Comparison of ENCODE assay signal across 27 mouse cellular contexts in genomic region chr16:72223860-72224259, GRCm38 (mm10).
DNase-seq lines count a peak whose midpoint lies in the region; ATAC-seq and TF ChIP-seq lines count a peak whose summit lies in the region.
"Had no signal": no experiment of that assay in that cellular context is flagged by ENCODE, and none has a peak within 500 bp of the region (broad histone marks: within the 10 kb centered on the region; RNA-seq: fewer than 3 reads in every experiment).

No protein-coding gene starts in this region.

- no peak for DNase-seq in forebrain, postnatal 0 days
- peak; percentile 32 for DNase-seq in kidney, postnatal 0 days (ENCODE audit: low spot score)
- no peak for DNase-seq in kidney, postnatal 4 days
- DNase-seq in frontal cortex, postnatal 14 days (ENCODE audit: low spot score in 2 of 2) = no peak
- DNase-seq: adrenal gland, adult 2 months; B cell, adult 2 months; cerebellum, adult 8-10 months; cerebellum, postnatal 25 days; gastrocnemius, adult 2 months; gastrocnemius, postnatal 36 days; heart, adult 18-20 months; heart, postnatal 36 days; kidney, adult 8-10 months; kidney, postnatal 10 days; layer of hippocampus, adult 9-11 months; lung, embryonic 14.5 days; lung, postnatal 14 days; thymus, adult 2 months; thymus, postnatal 36 days had no signal

- no peaks in the 10 kb centered on the region for H3K27me3 ChIP-seq in forebrain, embryonic 13.5 days
- no peaks in the 10 kb centered on the region for H3K27me3 ChIP-seq in forebrain, postnatal 0 days (ENCODE audit: insufficient read depth, low read length)
- H3K27me3 ChIP-seq in kidney, postnatal 0 days (ENCODE audit: insufficient read depth, low read length) = no peaks in the 10 kb centered on the region
- no peaks in the 10 kb centered on the region for H3K27me3 ChIP-seq in neural tube, embryonic 14.5 days (ENCODE audit: control insufficient read depth, insufficient read depth, low read length)
- H3K27me3 ChIP-seq in neural tube, embryonic 15.5 days (replicated peaks) = no peaks in the 10 kb centered on the region
- H3K27me3 ChIP-seq: embryonic facial prominence, embryonic 13.5 days; liver, embryonic 15.5 days had no signal

- no peak overlapping the region for H3K9ac ChIP-seq in forebrain, embryonic 13.5 days
- H3K9ac ChIP-seq in forebrain, postnatal 0 days = no peak overlapping the region
- H3K9ac ChIP-seq in kidney, postnatal 0 days (ENCODE audit: low read depth, low read length) = no peak overlapping the region
- no peak overlapping the region for H3K9ac ChIP-seq in neural tube, embryonic 14.5 days (replicated peaks; ENCODE audit: low read depth, low read length)
- no peak overlapping the region for H3K9ac ChIP-seq in neural tube, embryonic 15.5 days (replicated peaks)
- H3K9ac ChIP-seq: embryonic facial prominence, embryonic 13.5 days; liver, embryonic 15.5 days; lung, embryonic 14.5 days had no signal

- TF ChIP-seq CTCF in forebrain, postnatal 0 days (IDR thresholded peaks at IDR 0.05; ENCODE audit: low read depth) = no peak
- TF ChIP-seq CTCF in kidney, postnatal 0 days (IDR thresholded peaks at IDR 0.05; ENCODE audit: low read depth) = no peak

- H3K9me3 ChIP-seq in forebrain, embryonic 13.5 days (replicated peaks) = no peaks in the 10 kb centered on the region
- no peaks in the 10 kb centered on the region for H3K9me3 ChIP-seq in forebrain, postnatal 0 days (ENCODE audit: low read length)
- H3K9me3 ChIP-seq in kidney, postnatal 0 days (replicated peaks; ENCODE audit: low read length) = no peaks in the 10 kb centered on the region
- H3K9me3 ChIP-seq in neural tube, embryonic 14.5 days (ENCODE audit: control insufficient read depth, low read length) = no peaks in the 10 kb centered on the region
- no peaks in the 10 kb centered on the region for H3K9me3 ChIP-seq in neural tube, embryonic 15.5 days (replicated peaks)
- H3K9me3 ChIP-seq: embryonic facial prominence, embryonic 13.5 days; liver, embryonic 15.5 days had no signal

- no peak overlapping the region for H3K4me3 ChIP-seq in forebrain, embryonic 13.5 days
- H3K4me3 ChIP-seq in forebrain, postnatal 0 days (ENCODE audit: low read depth, low read length) = no peak overlapping the region
- H3K4me3 ChIP-seq in kidney, postnatal 0 days (replicated peaks; ENCODE audit: low read depth, low read length) = no peak overlapping the region
- H3K4me3 ChIP-seq in neural tube, embryonic 14.5 days (ENCODE audit: low read depth, low read length) = no peak overlapping the region
- H3K4me3 ChIP-seq in neural tube, embryonic 15.5 days (replicated peaks) = no peak overlapping the region
- H3K4me3 ChIP-seq: embryonic facial prominence, embryonic 13.5 days; gastrocnemius, adult 2 months; liver, embryonic 15.5 days had no signal

- H3K27ac ChIP-seq in forebrain, embryonic 13.5 days = no peak overlapping the region
- H3K27ac ChIP-seq in forebrain, postnatal 0 days (ENCODE audit: low read depth, low read length) = no peak overlapping the region
- no peak overlapping the region for H3K27ac ChIP-seq in kidney, postnatal 0 days
- H3K27ac ChIP-seq in neural tube, embryonic 14.5 days (ENCODE audit: low read depth, low read length) = no peak overlapping the region
- no peak overlapping the region for H3K27ac ChIP-seq in neural tube, embryonic 15.5 days (replicated peaks)
- H3K27ac ChIP-seq: embryonic facial prominence, embryonic 13.5 days; gastrocnemius, adult 2 months; liver, embryonic 15.5 days had no signal

- peak; percentile 44; the same call in 1 of the 2 replicates for ATAC-seq in forebrain, embryonic 13.5 days
- no peak for ATAC-seq in forebrain, postnatal 0 days
- no peak for ATAC-seq in kidney, postnatal 0 days (replicated peaks; ENCODE audit: low FRiP score, low read depth)
- ATAC-seq in neural tube, embryonic 14.5 days (ENCODE audit: low read depth) = peak; percentile 38; the same call in 1 of the 2 replicates
- ATAC-seq in neural tube, embryonic 15.5 days (ENCODE audit: low FRiP score) = no peak
- ATAC-seq: activated CD4-positive, CD25-positive, alpha-beta regulatory T cell, adult 4 months; intestine, embryonic 16.5 days had no signal

- H3K4me2 ChIP-seq in forebrain, embryonic 13.5 days = no peak overlapping the region
- no peak overlapping the region for H3K4me2 ChIP-seq in forebrain, postnatal 0 days (ENCODE audit: low read depth)
- H3K4me2 ChIP-seq in kidney, postnatal 0 days (ENCODE audit: low read length) = no peak overlapping the region
- no peak overlapping the region for H3K4me2 ChIP-seq in neural tube, embryonic 14.5 days (ENCODE audit: low read depth, low read length)
- H3K4me2 ChIP-seq in neural tube, embryonic 15.5 days = no peak overlapping the region
- H3K4me2 ChIP-seq: embryonic facial prominence, embryonic 13.5 days; heart, embryonic 11.5 days; liver, embryonic 15.5 days; lung, embryonic 14.5 days had no signal

- H3K4me1 ChIP-seq in forebrain, embryonic 13.5 days = peaks cover 15% of the 10 kb centered on the region
- peaks cover 5% of the 10 kb centered on the region for H3K4me1 ChIP-seq in forebrain, postnatal 0 days (ENCODE audit: insufficient read depth)
- no peaks in the 10 kb centered on the region for H3K4me1 ChIP-seq in kidney, postnatal 0 days (replicated peaks; ENCODE audit: insufficient read depth, low read length)
- H3K4me1 ChIP-seq in neural tube, embryonic 14.5 days (ENCODE audit: control insufficient read depth, insufficient read depth, low read length) = no peaks in the 10 kb centered on the region
- H3K4me1 ChIP-seq in neural tube, embryonic 15.5 days = peaks cover 4% of the 10 kb centered on the region; the same call in 1 of the 2 replicates
- H3K4me1 ChIP-seq: embryonic facial prominence, embryonic 13.5 days; liver, embryonic 15.5 days had no signal

- 20% methylated on average over 3 of the region's 3 CpGs for WGBS in forebrain, embryonic 13.5 days
- WGBS in forebrain, postnatal 0 days = 16% methylated on average over 3 of the region's 3 CpGs
- 35% methylated on average over 3 of the region's 3 CpGs for WGBS in kidney, postnatal 0 days
- 22% methylated on average over 3 of the region's 3 CpGs for WGBS in neural tube, embryonic 14.5 days
- 19% methylated on average over 3 of the region's 3 CpGs for WGBS in neural tube, embryonic 15.5 days

- H3K36me3 ChIP-seq in forebrain, embryonic 13.5 days (ENCODE audit: poor library complexity, severe bottlenecking) = no peaks in the 10 kb centered on the region
- H3K36me3 ChIP-seq in forebrain, postnatal 0 days (ENCODE audit: insufficient read depth) = no peaks in the 10 kb centered on the region
- no peaks in the 10 kb centered on the region for H3K36me3 ChIP-seq in kidney, postnatal 0 days (ENCODE audit: insufficient read depth, low read length)
- H3K36me3 ChIP-seq in neural tube, embryonic 14.5 days (ENCODE audit: control insufficient read depth, insufficient read depth, low read length) = no peaks in the 10 kb centered on the region
- H3K36me3 ChIP-seq in neural tube, embryonic 15.5 days = no peaks in the 10 kb centered on the region
- H3K36me3 ChIP-seq: embryonic facial prominence, embryonic 13.5 days; liver, embryonic 15.5 days had no signal

Comparison
In these comparisons a context has a peak if more than half of its experiments do, and no peak if none do; other contexts are left out.
1. ATAC-seq: peak in forebrain, embryonic 13.5 days (single experiment) and neural tube, embryonic 14.5 days (single experiment); none in forebrain, postnatal 0 days (single experiment), kidney, postnatal 0 days (single experiment) and neural tube, embryonic 15.5 days (single experiment).